Mouse (Mus musculus) limb, embryonic 14.5 days (tissue): ENCODE measurements around the gene Pfdn4. TPM values are rescaled to one million over a fixed set of nuclear protein-coding genes. Genes with fewer than 3 reads are reported as not detected.

Experiments
- ATAC-seq: fragments of 200-750 bp; cut with Nextera tagmentation; 2 replicates; pipeline ENCODE4 v1.8.0; 2017; ENCODE audit warnings: low read depth, moderate number of reproducible peaks, moderate TSS enrichment; ENCODE audit not compliant: low FRiP score
- DNase-seq: peaks from one replicate; pipeline ENCODE4 v3.0.0-alpha.2; 2015; ENCODE audit warnings: low spot score
- H3K27ac ChIP-seq: fragments of 300-500 bp; sonication (generic); replicated peaks from 2 replicates; pipeline ENCODE4 v1.5.1; 2014; ENCODE audit warnings: low read depth, mild to moderate bottlenecking, low read length, moderate library complexity, mixed read lengths
- H3K27me3 ChIP-seq: fragments of 300-500 bp; sonication (generic); 2 replicates; pipeline ENCODE4 v1.6.1; 2014; ENCODE audit warnings: low read length, mixed read lengths; ENCODE audit not compliant: control insufficient read depth, insufficient read depth
- H3K36me3 ChIP-seq: fragments of 300-500 bp; sonication (generic); 2 replicates; pipeline ENCODE4 v1.6.1; 2014; ENCODE audit warnings: mild to moderate bottlenecking, low read length, moderate library complexity, mixed read lengths; ENCODE audit not compliant: control insufficient read depth, insufficient read depth
- H3K4me1 ChIP-seq: fragments of 300-500 bp; sonication (generic); 2 replicates; pipeline ENCODE4 v1.6.1; 2014; ENCODE audit warnings: antibody characterized with exemption, low read length, mixed read lengths; ENCODE audit not compliant: control insufficient read depth, insufficient read depth
- H3K4me2 ChIP-seq: fragments of 300-500 bp; sonication (generic); replicated peaks from 2 replicates; pipeline ENCODE4 v1.6.1; 2014; ENCODE audit warnings: low read depth, mild to moderate bottlenecking, low read length, moderate library complexity; ENCODE audit not compliant: severe bottlenecking
- H3K4me3 ChIP-seq: fragments of 300-500 bp; sonication (generic); replicated peaks from 2 replicates; pipeline ENCODE4 v1.5.1; 2014; ENCODE audit warnings: low read length
- H3K9ac ChIP-seq: fragments of 300-500 bp; sonication (generic); 2 replicates; pipeline ENCODE4 v1.6.1; 2014; ENCODE audit warnings: mild to moderate bottlenecking, low read depth, low read length, moderate library complexity; ENCODE audit not compliant: severe bottlenecking
- H3K9me3 ChIP-seq: fragments of 300-500 bp; sonication (generic); 2 replicates; pipeline ENCODE4 v1.6.1; 2016; ENCODE audit warnings: low read length; ENCODE audit not compliant: control insufficient read depth
- POLR2A ChIP-seq: fragments of 200-500 bp; IDR thresholded peaks from 2 replicates; pipeline ENCODE4 v1.8.0; 2012; ENCODE audit warnings: inconsistent platforms, mild to moderate bottlenecking, moderate library complexity, borderline replicate concordance; ENCODE audit not compliant: insufficient read depth, insufficient read length; ENCODE audit errors: extremely low read depth
- WGBS: fragments of 180-500 bp; shearing (Covaris S2); extraction: QIAGEN DNeasy Blood & Tissue Kit; methylation state at CpG from one replicate; pipeline ENCODE4 v1.1.7; 2014; 5-methylcytosine and 5-hydroxymethylcytosine counted together
- polyA plus RNA-seq, 2 experiments: library from polyadenylated mRNA; depleted of rRNA in 1 of 2; stranded (reverse) in 1 of 2; unstranded in 1 of 2; fragments of >200 nt; fragmentation: Nextera tagmentation in 1 of 2; extraction: Ambion mirVana in 1 of 2; gene quantifications; 2 replicates each; pipeline versions ENCODE4 v1.2.1 to v1.2.3; 2012 to 2014

Pfdn4 gene
- polyA plus RNA-seq, 2 experiments = 45.0 to 82.6 TPM

DNA sequence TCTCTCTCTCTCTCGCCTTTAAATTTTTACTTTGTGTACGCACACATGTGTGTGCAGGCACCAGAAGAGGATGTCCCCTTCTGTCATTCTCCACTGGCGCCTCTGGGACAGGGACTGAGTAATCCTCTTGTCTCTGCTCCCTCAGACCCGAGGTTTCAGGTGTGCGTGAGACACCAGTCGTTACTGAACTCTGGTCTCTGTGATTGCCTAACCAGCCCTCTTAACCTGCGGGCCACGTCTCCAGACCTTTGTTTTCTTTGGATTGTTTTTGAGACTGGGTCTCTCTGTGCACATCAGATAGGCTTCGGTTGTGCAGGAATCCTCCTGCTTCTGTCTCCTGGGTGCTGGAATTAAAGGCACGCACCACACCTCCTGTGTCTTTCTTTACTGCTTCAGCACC lies 37.0 kb upstream of the Pfdn4 start:
- Histone ChIP-seq H3K4me1 (no peaks in the 10 kb centered on the region), H3K27me3 (no peaks in the 10 kb centered on the region), H3K9ac (no peak overlapping the region), H3K4me2 (no peak overlapping the region), H3K27ac (no peak overlapping the region), H3K36me3 (no peaks in the 10 kb centered on the region), H3K4me3 (no peak overlapping the region), H3K9me3 (no peaks in the 10 kb centered on the region)
- DNase-seq = no peak
- TF ChIP-seq POLR2A = no peak
- 63% methylated on average over 10 of the region's 10 CpGs for WGBS
- no peak for ATAC-seq

DNA sequence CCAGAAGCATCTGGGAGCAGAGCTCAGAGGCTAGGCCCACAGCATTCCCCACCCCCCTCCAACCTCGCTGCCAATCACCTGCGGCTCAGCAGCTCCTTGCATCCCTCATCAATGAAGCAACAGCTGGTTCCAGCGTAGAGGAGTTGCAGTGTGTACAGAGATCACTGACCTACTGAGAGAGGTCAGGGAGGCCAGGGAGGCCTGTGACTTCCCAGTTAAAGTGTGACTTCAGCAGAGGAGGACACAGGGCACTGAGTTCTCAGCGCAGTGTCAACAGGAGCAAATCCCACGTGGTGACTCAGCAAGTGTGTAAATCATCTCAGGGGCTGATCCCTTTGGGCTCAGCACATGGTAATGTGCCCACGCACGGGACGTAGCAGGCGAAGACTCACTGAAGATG lies 36.4 kb upstream of the Pfdn4 start:
- no peak overlapping the region for H3K27ac ChIP-seq
- no peak for TF ChIP-seq POLR2A
- H3K4me2 ChIP-seq = no peak overlapping the region
- H3K36me3 ChIP-seq = no peaks in the 10 kb centered on the region
- no peak overlapping the region for H3K4me3 ChIP-seq
- 31% methylated on average over 9 of the region's 9 CpGs for WGBS
- DNase-seq (no peak), ATAC-seq (no peak)
- no peaks in the 10 kb centered on the region for H3K27me3 ChIP-seq
- H3K9me3 ChIP-seq = no peaks in the 10 kb centered on the region
- H3K4me1 ChIP-seq = no peaks in the 10 kb centered on the region
- no peak overlapping the region for H3K9ac ChIP-seq

DNA sequence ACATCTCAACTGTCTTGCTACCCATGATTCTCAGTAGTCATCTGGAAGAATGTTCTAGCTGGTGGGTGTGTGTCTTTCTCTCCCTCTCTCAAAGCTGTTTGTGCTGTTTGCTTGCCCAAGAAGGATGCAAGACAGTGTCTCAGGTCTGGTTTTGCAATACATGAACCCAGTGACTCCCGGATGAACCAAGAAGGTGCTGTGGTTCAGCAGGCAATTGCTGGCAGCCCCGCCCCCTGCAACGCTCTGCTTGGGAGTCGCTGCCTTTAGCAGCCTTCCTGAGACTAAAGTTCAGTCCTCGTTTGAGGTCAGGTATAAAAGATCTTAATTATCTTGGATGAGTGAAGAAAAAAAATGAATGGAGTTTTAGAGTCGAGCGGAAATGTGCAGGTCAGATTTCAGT lies 34.6 kb upstream of the Pfdn4 start:
- Histone ChIP-seq H3K27me3 (no peaks in the 10 kb centered on the region), H3K4me2 (no peak overlapping the region), H3K9me3 (no peaks in the 10 kb centered on the region), H3K4me3 (no peak overlapping the region), H3K4me1 (no peaks in the 10 kb centered on the region), H3K9ac (no peak overlapping the region), H3K27ac (no peak overlapping the region), H3K36me3 (no peaks in the 10 kb centered on the region)
- 59% methylated on average over 7 of the region's 7 CpGs for WGBS
- TF ChIP-seq POLR2A = no peak
- ATAC-seq (no peak), DNase-seq (no peak)

DNA sequence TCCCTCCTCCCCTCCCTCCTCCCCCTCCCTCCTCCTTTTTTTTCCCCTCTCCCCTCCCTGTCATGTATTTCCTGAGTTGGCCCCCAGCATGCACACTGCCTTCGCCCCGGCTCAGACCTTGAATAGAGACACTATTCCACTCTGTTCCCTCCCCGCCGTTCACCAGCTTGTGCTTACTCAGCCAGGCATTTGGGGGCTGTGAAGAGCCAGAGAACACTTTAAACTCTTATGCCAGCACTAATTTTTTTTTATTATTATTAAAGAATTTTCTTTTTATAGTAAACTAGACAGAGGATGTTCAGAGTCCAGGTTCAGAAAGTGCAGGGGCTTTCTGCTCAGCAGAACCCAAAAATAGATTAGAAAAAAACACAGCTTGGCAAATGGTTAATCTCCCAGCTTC lies 31.4 kb upstream of the Pfdn4 start:
- Histone ChIP-seq H3K4me3 (no peak overlapping the region), H3K27me3 (no peaks in the 10 kb centered on the region), H3K4me1 (no peaks in the 10 kb centered on the region), H3K36me3 (no peaks in the 10 kb centered on the region), H3K4me2 (no peak overlapping the region), H3K27ac (no peak overlapping the region), H3K9ac (no peak overlapping the region), H3K9me3 (no peaks in the 10 kb centered on the region)
- WGBS = 65% methylated on average over 4 of the region's 4 CpGs
- ATAC-seq = no peak
- DNase-seq = no peak
- TF ChIP-seq POLR2A = no peak

DNA sequence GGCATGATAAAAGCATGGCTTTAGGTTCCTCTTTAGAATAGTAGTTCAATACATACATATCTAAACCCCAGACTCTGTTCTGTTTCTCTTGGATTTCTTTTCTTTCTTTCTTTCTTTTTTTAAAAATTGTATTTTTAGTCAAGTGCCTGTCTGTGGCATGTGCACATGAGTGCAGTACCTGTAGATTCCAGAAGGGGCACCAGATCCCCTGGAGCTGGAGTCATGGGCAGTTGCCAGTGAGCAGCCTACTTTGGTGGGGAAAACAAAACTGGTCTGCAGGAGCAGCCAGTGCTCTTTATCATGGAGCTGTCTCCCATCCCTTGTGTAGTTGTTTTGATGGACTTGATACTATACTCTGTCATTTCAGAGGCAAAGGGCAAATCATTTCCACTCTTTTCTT lies 28.2 kb upstream of the Pfdn4 start:
- no peak for TF ChIP-seq POLR2A
- no peak for ATAC-seq

DNA sequence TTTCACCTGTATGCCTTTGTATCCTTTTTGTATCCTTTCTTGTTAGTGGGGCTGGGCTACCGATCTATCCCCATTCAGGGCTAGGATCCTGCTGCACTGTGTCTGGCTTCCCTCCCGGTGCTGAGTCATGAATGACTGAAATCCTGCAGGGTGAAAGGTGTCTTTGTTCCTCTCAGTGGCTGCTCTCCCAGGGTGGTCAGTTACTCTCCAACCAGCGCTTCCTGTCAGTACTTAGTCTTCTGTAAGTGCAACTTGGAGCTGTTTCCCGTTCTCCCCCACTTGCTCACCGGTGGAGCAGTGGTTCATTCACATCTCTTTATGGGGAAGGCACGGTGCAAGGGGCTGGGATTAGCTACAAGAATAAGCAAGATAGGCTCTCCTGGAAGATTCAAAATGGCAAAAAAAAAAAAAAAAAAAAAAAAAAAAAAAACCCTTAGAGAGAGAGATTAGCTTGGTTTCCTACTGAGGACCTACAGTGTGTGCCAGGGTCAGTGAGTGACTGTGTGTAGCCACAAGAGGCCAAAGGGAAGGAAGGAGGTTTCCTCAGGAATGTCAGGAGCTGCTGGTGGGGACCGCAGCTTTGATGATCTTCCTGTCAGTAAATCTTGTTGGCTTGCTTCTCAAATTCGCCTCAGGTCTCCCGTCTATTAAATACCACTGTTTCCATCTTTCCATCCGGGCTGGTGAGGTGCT lies 26.5 kb upstream of the Pfdn4 start:
- Histone ChIP-seq H3K4me1 (peaks cover 4% of the 10 kb centered on the region; the same call in 1 of the 2 replicates), H3K4me3 (no peak overlapping the region), H3K36me3 (no peaks in the 10 kb centered on the region), H3K4me2 (0 out of 2 replicates have a peak overlapping the region, but pooled peaks have one; percentile 2), H3K27me3 (no peaks in the 10 kb centered on the region), H3K27ac (no peak overlapping the region), H3K9ac (no peak overlapping the region), H3K9me3 (no peaks in the 10 kb centered on the region)
- no peak for TF ChIP-seq POLR2A
- DNase-seq = peak; percentile 37
- peak; percentile 44; the same call in 1 of the 2 replicates for ATAC-seq
- WGBS = 10% methylated on average over 10 of the region's 10 CpGs

More for the DNA sequence above, 28.2 kb upstream of the Pfdn4 start:
- DNase-seq = no peak
- no peaks in the 10 kb centered on the region for H3K36me3 ChIP-seq
- H3K27ac ChIP-seq = no peak overlapping the region
- no peaks in the 10 kb centered on the region for H3K27me3 ChIP-seq
- no peak overlapping the region for H3K4me3 ChIP-seq
- no peak overlapping the region for H3K4me2 ChIP-seq
- no peaks in the 10 kb centered on the region for H3K9me3 ChIP-seq
- no peak overlapping the region for H3K9ac ChIP-seq
- peaks cover 4% of the 10 kb centered on the region; the same call in 1 of the 2 replicates for H3K4me1 ChIP-seq
